Mouse (Mus musculus): ENCODE measurements around the gene Lins1.
A peak's percentile ranks its signal among the peaks of the same experiment; 100 is the strongest.

The Lins1 gene

DNA sequence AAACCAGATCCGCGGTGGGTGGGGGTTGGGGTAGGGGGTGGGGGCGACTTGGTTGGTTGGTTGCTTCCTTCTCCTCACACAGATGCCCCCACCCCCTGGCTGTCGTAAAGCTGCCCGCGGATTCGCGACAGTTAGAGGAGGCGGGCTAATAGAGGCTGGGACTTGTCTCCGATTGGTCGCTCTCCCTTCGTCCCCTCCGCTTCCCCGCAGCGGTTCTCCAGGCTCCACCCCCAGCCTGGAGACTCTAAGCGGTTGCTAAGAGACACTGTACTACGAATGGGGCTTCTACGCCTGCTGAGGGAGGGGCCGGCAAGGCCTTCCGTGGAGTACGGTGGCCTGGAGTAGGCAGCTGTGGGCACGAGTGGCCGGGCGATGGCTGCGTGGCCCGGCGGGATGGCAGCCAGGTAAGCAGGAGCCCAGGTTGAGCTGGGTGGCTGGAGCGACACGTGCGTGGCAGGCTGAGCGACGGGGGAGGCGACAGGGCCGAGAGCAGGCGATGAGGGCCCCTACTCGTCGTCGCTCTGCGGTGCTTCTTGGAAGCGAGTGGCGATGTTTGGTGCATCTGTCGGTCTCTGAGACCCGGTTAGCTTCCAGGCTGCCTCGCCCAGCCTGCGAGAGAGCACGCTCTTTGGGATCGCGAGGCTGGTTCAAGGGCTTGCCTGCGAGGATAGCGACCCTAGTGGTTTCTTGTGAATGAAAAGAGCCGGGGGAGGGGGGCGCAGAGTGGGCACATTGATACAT lies at the start of gene Lins1:
Lins1 (plus strand) TSS at position 270 of the 741 bp plus-strand sequence.
- TF ChIP-seq GATA4 (IDR thresholded peaks at IDR 0.05; ENCODE audit: insufficient replicate concordance, low read length): peak; percentile 44; the same call in 1 of the 2 replicates

DNA sequence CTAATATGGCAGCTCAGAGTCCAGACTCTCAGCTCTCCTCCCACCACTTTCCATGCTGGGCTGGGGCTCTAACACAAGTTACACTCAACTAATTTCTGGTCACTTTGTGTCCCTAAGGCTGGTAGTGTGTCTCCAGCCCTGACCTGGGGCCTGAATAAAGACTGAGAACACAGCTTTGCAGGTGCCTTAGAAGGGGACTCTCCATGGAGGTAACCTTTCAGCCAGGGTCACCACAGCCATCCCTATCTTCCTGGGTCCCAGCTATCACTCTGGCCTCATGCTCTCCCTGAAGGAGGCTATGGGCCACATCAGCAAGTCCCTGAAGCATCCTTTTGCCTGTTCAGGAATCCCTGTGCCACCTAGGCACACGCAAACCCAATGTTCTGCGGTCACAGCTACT lies 44.0 kb upstream of the Lins1 start:
- TF ChIP-seq GATA4 (IDR thresholded peaks at IDR 0.05; ENCODE audit: insufficient replicate concordance, low read length): no peak

DNA sequence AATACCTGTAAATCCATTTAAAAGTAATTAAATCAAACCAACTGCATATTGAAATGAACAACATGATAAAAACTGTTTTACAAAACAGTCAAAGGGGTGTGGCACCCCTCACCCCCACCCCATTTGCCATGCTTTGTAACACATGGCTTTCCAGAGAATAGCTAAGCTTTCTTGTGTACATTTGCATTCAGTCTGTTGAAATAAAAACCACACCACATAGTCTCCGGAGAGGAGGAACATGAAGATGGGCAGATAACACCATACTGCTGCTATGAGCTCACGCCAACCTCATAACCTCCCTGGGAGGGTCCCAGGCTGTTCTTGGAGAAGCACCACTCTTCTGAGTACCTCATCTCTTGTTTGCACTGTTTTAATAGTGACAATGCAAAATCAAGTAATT lies 40.5 kb upstream of the Lins1 start:
- TF ChIP-seq GATA4 (IDR thresholded peaks at IDR 0.05; ENCODE audit: insufficient replicate concordance, low read length): no peak

DNA sequence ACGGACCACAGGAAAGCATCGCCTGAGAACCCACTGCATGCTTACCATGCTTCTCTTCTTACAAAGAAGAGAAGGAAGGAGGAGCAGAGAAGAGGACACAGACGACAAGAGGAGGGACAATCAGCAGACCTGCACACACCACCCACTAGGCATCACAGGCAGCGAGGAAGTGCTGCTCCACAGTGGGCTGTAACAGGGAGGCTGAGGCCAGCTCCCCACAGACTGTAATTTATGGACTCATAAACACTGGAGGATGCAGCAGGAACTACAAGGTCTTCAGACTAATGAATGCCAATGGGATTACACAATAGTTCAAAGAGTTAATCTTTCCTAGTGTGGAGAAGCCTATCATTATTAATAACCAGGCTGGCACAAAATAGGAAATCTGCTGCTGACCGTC lies 38.8 kb upstream of the Lins1 start:
- TF ChIP-seq GATA4 (IDR thresholded peaks at IDR 0.05; ENCODE audit: insufficient replicate concordance, low read length): no peak

DNA sequence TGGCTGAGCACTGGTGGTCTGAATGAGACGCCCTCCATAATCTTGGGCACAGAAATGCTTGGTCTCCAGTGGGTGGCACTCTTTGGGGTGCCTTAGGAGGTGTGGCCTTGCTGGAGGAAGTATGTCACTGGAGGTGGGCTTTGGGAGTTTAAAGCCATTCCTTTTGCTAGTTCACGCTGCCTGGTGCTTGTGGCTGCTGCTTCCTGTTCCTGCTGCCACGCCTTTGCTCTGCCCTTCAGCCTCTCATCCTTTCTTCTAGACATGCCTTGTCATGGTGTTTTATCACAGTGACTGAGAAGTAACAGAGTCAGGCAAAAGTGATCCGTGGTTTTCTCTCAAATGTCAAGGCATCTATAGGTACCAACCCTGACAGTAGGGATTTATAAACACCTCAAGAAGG lies 37.5 kb upstream of the Lins1 start:
- TF ChIP-seq GATA4 (IDR thresholded peaks at IDR 0.05; ENCODE audit: insufficient replicate concordance, low read length): no peak

DNA sequence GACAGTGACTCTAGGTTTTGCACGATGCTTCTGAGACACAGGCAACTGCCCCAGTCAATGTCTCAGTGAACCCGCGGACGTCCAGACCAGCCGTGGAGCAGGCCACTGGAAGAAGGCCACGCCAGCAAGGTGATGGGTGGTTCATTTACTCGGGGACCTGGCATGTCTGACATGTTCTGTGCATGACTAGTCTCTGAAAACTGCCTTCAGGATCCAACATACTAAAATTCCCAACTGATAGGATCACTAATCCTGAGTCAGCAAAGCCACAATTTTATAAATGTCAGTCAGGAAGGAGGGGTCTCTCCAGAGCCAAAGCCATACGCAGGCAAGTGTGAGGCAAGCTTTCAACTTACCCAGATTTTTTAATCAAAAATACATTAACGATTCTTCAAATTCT lies 36.1 kb upstream of the Lins1 start:
- no peak for TF ChIP-seq GATA4 (IDR thresholded peaks at IDR 0.05; ENCODE audit: insufficient replicate concordance, low read length)

DNA sequence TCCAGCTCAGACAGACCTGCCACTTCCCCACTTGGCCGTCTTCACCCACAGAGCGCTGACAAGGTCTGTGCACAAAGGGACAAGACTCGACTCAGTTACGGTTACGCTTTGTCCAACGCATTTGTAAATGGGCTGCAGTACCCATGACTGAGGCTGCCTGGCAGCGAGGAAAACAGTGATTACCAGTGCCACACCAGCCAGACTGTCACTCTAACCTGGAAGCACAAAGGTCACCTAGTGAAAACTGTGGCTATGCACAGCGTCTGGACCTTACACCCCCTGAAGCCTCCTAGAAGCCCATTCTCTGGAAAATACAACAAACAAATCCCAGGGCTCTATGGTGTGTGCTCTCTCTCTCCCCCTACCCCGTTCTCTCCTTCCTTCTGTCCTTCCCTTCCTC lies 34.2 kb upstream of the Lins1 start:
- no peak for TF ChIP-seq GATA4 (IDR thresholded peaks at IDR 0.05; ENCODE audit: insufficient replicate concordance, low read length)

DNA sequence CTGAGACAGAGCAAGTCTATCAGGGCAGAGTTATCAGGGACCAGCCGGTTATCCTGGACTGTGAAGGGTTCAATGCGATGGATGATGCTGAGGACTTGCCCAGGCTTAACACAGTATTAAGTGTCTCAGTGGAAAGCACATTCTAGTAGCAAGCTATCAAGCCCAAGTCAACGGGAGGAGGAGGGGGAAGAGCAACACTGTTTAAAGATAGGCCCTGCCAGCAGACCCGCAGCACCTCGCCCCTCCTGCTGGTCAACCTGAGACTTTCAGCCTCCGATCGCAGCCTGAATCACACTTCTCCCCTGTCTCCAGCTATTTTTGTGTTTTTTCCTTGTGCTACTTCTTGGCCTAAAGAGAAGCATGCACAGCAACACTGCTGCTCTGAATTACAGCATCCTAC lies 29.4 kb upstream of the Lins1 start:
- no peak for TF ChIP-seq GATA4 (IDR thresholded peaks at IDR 0.05; ENCODE audit: insufficient replicate concordance, low read length)

DNA sequence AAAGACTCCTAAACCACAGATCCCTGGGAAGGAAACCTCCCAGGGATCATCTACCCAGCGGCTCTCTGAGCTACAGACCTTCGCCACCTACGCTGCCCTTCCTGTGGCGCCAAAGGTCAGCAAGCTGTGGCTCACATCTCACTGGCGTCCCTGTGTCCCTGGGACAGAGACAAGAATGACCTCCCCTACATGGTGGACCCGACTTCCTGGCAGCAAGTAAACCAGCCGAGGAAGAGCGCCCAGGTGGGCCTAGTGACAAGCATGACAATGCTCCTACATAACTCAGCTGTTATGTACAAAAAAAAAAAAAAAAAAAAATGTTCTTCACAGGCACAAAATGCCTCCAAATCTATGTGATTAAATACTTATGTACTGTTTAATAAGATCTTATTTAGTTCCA lies 28.7 kb upstream of the Lins1 start:
- no peak for TF ChIP-seq GATA4 (IDR thresholded peaks at IDR 0.05; ENCODE audit: insufficient replicate concordance, low read length)

DNA sequence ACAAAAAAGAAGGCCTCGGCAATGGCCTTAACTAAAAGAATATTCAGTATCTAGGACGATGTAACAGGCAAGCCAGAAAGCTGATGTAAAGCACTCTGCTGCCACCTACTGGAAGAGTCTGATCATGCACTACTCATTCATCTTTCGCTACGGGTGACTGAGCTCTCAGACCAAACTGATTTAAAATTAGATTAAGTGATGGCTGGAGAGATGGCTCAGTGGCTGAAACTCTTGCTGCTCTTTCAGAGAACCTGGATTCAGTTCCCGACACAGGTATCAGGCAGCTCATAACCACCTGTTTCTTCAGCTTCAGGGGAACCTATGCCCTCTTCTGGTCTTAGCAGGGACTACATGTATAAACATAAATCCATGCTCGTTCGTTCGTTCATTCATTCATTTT lies 28.1 kb upstream of the Lins1 start:
- no peak for TF ChIP-seq GATA4 (IDR thresholded peaks at IDR 0.05; ENCODE audit: insufficient replicate concordance, low read length)

DNA sequence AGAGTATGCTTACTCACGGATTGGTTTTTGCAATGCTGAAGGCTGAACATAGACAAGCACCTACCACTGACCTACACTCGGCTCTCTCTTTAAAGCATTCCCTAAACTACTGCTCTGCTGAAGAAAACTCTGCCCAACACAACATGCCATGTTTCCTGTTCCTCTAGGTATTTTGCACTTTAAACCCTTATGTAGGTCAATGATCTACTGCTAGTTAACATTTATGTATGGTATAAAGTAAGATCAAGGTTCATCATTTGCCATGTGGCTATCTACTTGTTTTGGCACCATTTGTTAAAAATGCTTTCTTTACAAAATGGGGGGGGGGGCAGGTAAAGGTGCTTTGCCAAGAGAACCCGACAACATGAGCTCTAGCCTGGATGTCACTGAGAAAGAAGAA lies 26.1 kb upstream of the Lins1 start:
- TF ChIP-seq GATA4 (IDR thresholded peaks at IDR 0.05; ENCODE audit: insufficient replicate concordance, low read length): no peak

DNA sequence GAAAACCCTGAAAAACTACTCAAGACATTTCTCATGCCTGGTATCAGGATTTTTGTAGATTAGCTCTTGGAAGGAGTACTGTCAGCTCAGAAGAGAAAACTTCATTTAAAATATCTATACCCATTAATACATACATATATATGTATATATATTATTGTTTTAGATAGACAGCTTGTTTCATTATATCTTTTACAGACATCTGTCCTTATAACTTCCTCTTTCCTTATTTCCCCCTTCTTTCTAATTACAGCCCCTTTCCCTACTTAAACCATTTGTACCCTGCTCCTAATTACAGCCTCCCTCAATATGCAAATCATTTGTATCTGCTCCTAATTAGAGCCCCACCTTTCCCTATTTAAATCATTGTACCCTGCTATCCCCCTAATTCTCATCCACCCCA lies 22.6 kb upstream of the Lins1 start:
- TF ChIP-seq GATA4 (IDR thresholded peaks at IDR 0.05; ENCODE audit: insufficient replicate concordance, low read length): no peak

DNA sequence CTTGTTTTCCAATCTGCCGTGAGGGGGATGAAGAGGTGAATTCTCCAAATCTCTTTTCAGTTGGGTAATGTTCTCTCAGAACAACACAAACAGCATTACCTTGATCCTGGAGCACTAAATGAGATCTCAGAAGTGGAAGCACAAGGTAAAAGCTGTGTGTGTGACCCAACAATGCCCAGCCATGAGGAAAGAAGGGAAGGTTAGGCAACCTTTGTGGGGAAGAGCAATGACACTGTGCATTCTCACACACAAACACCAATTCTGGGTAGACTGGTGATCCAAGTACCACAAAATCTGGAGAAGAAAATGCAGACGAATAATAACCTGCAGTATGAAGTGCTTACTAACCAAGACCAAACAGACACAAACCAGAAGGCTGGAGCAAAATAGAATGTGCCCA lies 13.9 kb upstream of the Lins1 start:
- no peak for TF ChIP-seq GATA4 (IDR thresholded peaks at IDR 0.05; ENCODE audit: insufficient replicate concordance, low read length)

DNA sequence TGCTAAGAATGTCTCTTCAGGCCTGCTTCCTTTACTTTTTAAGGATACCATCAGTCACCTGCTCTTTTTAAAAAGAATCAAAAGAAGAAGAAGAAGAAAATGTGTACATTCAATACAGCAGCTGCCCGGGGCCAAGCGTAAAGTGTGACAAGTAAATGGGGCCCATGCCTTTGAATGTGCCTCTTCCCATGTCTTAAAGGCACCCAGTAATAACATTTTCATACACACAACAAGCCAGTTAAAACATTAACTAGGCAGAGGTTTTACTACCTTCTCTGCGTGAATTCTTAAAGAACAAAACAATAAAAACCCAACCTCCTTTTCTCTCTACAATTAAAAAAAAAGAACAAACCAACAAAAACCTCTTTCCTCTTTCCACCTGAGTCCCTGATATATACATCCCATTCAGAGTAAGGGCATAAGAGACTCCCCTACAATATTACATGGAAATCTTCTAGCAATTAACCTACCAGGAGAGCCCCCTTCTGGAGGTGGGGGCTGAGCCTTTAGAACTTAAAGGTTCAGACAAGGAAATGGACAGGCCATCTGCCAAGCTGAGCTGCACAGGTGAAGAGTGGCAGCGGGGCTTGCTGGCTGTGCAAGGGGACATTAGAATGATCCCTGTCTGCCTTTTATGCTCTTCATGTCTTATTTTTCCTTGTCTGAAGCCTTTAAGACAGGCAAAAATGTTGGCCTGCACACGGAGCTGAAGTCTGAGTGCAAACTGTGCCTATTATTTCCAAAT lies 7.4 kb upstream of the Lins1 start:
- TF ChIP-seq GATA4 (IDR thresholded peaks at IDR 0.05; ENCODE audit: insufficient replicate concordance, low read length): no peak

DNA sequence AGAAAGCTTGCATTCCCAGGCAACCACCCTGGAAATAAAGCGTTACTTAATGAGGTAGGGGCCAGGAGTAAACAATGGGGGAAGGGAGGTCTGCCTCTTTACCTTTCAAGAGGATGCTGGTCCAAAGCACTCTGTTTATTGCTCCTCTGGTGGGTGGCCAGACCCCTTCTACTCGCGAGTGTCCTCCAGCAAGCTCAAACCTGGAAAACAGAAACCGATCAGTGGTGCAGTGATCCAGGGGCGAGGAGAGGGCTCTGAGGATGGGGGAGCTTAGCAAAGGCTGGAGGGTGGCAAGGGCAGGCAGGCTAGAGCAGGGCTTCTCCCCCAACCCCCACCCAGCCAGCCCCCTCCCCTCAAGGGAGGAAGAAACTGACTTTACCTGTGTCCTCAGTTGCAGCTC lies 968 bp upstream of the Lins1 start:
- TF ChIP-seq GATA4 (IDR thresholded peaks at IDR 0.05; ENCODE audit: insufficient replicate concordance, low read length): no peak

DNA sequence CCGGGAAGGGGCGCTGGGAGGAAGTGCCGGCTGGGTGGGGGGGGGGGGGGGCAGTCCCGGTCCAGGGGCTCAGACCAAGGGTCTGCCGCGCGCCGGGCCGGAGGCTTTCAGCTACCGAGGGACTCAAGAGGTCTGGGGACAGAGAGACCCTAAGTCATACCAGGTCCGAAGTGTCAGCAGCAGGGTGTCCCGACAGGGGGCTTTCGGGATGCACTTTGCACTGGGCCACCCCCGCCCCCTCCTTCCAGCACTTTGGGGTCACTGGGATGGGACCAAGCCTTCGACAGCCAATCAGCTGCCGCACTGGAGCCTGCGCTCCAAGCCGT lies 432 bp upstream of the Lins1 start, which contains the start of gene Asb7:
Asb7 (minus strand) TSS at position 303 of the 326 bp plus-strand sequence.
- no peak for TF ChIP-seq GATA4 (IDR thresholded peaks at IDR 0.05; ENCODE audit: insufficient replicate concordance, low read length)

DNA sequence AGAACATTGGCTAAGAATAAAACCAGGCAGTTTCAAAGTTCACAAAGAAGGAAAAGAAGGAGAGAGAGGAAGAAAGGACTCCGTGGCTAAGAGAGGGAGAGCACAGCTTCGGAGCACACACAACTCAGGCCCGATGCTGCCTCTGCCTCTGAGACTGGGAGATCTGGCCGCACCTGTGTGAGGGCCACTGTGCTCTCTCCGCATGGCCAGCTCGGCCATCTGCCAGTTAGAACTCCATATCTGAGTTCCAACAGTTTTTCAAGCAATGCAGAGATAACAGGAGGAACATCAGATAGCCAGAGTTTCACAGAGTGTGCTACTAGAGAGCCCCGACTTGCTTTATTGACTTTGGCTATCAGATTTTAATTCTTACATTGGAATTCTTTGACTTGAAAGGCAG lies 4.8 kb downstream of the Lins1 start:
- TF ChIP-seq GATA4 (IDR thresholded peaks at IDR 0.05; ENCODE audit: insufficient replicate concordance, low read length): no peak; the same call in 1 of the 2 replicates
